Mouse (Mus musculus): ENCODE data around the gene Plekhm3. TPM values are rescaled to one million over a fixed set of nuclear protein-coding genes. Genes with fewer than 3 reads are reported as not detected.

The Plekhm3 gene
- polyA plus RNA-seq, 2 experiments, result 0.58 to 0.63 TPM

DNA sequence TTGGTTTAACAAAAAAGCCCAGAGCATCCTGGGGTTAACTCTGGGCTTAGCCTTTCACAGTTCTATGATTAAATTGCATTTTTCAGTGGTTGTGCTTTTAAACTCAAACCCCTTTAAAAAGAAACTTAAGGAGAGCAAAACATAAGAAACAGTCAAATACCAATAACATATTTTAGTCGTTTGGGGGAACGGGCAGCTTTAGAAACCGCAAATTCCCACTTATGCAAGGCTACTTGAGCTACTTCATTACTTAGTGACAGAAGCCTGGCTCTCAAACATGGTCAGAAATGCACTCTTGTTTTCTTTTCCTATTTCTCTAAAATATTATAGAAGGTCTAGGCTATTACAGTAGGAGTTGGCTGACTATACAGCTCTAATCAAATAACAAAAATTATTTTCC is 120.5 kb downstream of the Plekhm3 start:
- H3K4me2 ChIP-seq (ENCODE audit: low read depth), result no peak overlapping the region
- H3K4me3 ChIP-seq (ENCODE audit: insufficient read depth in 1 of 2, low read depth in 2 of 2, low read length in 2 of 2), result no peak overlapping the region
- no peaks in the 10 kb centered on the region for H3K9me3 ChIP-seq (ENCODE audit: control insufficient read depth, low read length)
- no peaks in the 10 kb centered on the region for H3K4me1 ChIP-seq (replicated peaks; ENCODE audit: control insufficient read depth in 2 of 2, insufficient read depth in 2 of 2, low read length in 1 of 2)
- no peak overlapping the region for H3K27ac ChIP-seq
- ATAC-seq (ENCODE audit: insufficient read depth) (no peak), DNase-seq (ENCODE audit: low read depth in 3 of 3, low spot score in 3 of 3) (no peak)
- TF ChIP-seq CTCF (IDR thresholded peaks at IDR 0.05; ENCODE audit: low read depth), result no peak
- TF ChIP-seq EP300 (IDR thresholded peaks at IDR 0.05; ENCODE audit: low read depth), result no peak
- H3K36me3 ChIP-seq (replicated peaks; ENCODE audit: control insufficient read depth, insufficient read depth, low read depth), result no peaks in the 10 kb centered on the region
- no peaks in the 10 kb centered on the region for H3K27me3 ChIP-seq (ENCODE audit: control insufficient read depth, insufficient read depth, low read length)
- 62% methylated on average over 3 of the region's 3 CpGs for WGBS (ENCODE audit: insufficient replicate concordance)
- no peak overlapping the region for H3K9ac ChIP-seq (replicated peaks)

- Histone ChIP-seq H3K4me3 (ENCODE audit: insufficient read depth in 1 of 2, low read depth in 2 of 2, low read length in 2 of 2) (no peak overlapping the region), H3K27me3 (ENCODE audit: control insufficient read depth, insufficient read depth, low read length) (no peaks in the 10 kb centered on the region), H3K4me2 (ENCODE audit: low read depth) (no peak overlapping the region), H3K36me3 (replicated peaks; ENCODE audit: control insufficient read depth, insufficient read depth, low read depth) (no peaks in the 10 kb centered on the region), H3K9ac (replicated peaks) (no peak overlapping the region), H3K9me3 (ENCODE audit: control insufficient read depth, low read length) (no peaks in the 10 kb centered on the region), H3K4me1 (replicated peaks; ENCODE audit: control insufficient read depth in 2 of 2, insufficient read depth in 2 of 2, low read length in 1 of 2) (no peaks in the 10 kb centered on the region), H3K27ac (no peak overlapping the region)
- DNase-seq (ENCODE audit: low read depth in 3 of 3, low spot score in 3 of 3) (no peak), ATAC-seq (ENCODE audit: insufficient read depth) (no peak)
- 44% methylated on average over 2 of the region's 2 CpGs for WGBS (ENCODE audit: insufficient replicate concordance)
- TF ChIP-seq EP300 (IDR thresholded peaks at IDR 0.05; ENCODE audit: low read depth) (no peak), CTCF (IDR thresholded peaks at IDR 0.05; ENCODE audit: low read depth) (no peak)
These were observed 125.1 kb downstream of the Plekhm3 start for GRCm38 (mm10) chr1:64831552-64831951.

GRCm38 (mm10) chr1:64827434-64827833 is 129.2 kb downstream of the Plekhm3 start:
- WGBS (ENCODE audit: insufficient replicate concordance), result 56% methylated on average over 5 of the region's 5 CpGs
- TF ChIP-seq EP300 (IDR thresholded peaks at IDR 0.05; ENCODE audit: low read depth), result no peak
- TF ChIP-seq CTCF (IDR thresholded peaks at IDR 0.05; ENCODE audit: low read depth), result no peak
- Histone ChIP-seq H3K9ac (replicated peaks) (no peak overlapping the region), H3K4me2 (ENCODE audit: low read depth) (no peak overlapping the region), H3K36me3 (replicated peaks; ENCODE audit: control insufficient read depth, insufficient read depth, low read depth) (no peaks in the 10 kb centered on the region), H3K4me3 (ENCODE audit: insufficient read depth in 1 of 2, low read depth in 2 of 2, low read length in 2 of 2) (no peak overlapping the region), H3K27ac (no peak overlapping the region), H3K4me1 (replicated peaks; ENCODE audit: control insufficient read depth in 2 of 2, insufficient read depth in 2 of 2, low read length in 1 of 2) (0 out of 4 replicates have a peak, but pooled peaks cover 0 to 2% of the 10 kb centered on the region in 2 experiments), H3K9me3 (ENCODE audit: control insufficient read depth, low read length) (no peaks in the 10 kb centered on the region), H3K27me3 (ENCODE audit: control insufficient read depth, insufficient read depth, low read length) (no peaks in the 10 kb centered on the region)
- no peak for DNase-seq (ENCODE audit: low read depth in 3 of 3, low spot score in 3 of 3)
- no peak for ATAC-seq (ENCODE audit: insufficient read depth)

DNA sequence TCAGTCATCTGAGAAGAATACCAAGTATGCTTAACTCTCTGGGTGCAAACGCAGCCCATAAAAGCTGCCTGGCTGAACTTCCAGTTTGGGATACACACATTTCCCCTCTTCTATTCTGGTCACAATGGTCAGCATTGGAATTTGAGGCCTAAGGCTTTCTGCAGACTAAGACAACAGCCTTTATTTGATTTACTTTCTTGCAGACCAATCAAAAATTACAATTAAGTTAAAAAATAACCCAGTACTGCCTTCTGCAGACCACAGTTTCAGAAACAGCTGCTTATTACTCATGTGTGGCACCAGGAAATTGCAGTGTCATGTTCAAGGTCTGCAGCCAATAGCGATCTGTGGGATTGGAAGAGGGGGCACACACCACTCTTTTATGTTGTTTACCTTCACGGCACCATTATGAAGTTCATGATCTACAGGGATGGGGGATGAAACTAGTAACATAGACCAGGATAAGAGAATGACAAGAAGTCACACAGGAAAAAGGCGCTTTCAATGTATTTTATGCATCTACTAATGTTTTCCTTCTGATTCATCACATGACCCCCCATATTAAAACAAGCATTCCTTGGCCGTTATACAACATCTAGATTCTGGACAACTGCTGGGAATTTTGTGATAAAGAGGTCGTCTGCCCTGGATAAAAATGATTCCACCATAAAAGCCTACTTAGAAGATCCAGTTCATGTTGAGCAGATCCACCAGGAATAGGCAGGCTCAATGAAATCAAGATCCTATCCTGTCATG is 130.1 kb downstream of the Plekhm3 start:
- H3K36me3 ChIP-seq (replicated peaks; ENCODE audit: control insufficient read depth, insufficient read depth, low read depth), result no peaks in the 10 kb centered on the region
- no peaks in the 10 kb centered on the region for H3K27me3 ChIP-seq (ENCODE audit: control insufficient read depth, insufficient read depth, low read length)
- TF ChIP-seq EP300 (IDR thresholded peaks at IDR 0.05; ENCODE audit: low read depth) (no peak), CTCF (IDR thresholded peaks at IDR 0.05; ENCODE audit: low read depth) (no peak)
- no peaks in the 10 kb centered on the region for H3K9me3 ChIP-seq (ENCODE audit: control insufficient read depth, low read length)
- no peak overlapping the region for H3K4me2 ChIP-seq (ENCODE audit: low read depth)
- 0 out of 4 replicates have a peak, but pooled peaks cover 0 to 2% of the 10 kb centered on the region in 2 experiments for H3K4me1 ChIP-seq (replicated peaks; ENCODE audit: control insufficient read depth in 2 of 2, insufficient read depth in 2 of 2, low read length in 1 of 2)
- WGBS (ENCODE audit: insufficient replicate concordance), result 57% methylated on average over 6 of the region's 6 CpGs
- no peak overlapping the region for H3K27ac ChIP-seq
- H3K9ac ChIP-seq (replicated peaks), result no peak overlapping the region
- no peak for DNase-seq (ENCODE audit: low read depth in 3 of 3, low spot score in 3 of 3)
- no peak overlapping the region for H3K4me3 ChIP-seq (ENCODE audit: insufficient read depth in 1 of 2, low read depth in 2 of 2, low read length in 2 of 2)
- ATAC-seq (ENCODE audit: insufficient read depth), result no peak

GRCm38 (mm10) chr1:64823564-64823963 is 133.1 kb downstream of the Plekhm3 start:
- Histone ChIP-seq H3K36me3 (replicated peaks; ENCODE audit: control insufficient read depth, insufficient read depth, low read depth) (no peaks in the 10 kb centered on the region), H3K4me1 (replicated peaks; ENCODE audit: control insufficient read depth in 2 of 2, insufficient read depth in 2 of 2, low read length in 1 of 2) (0 out of 4 replicates have a peak, but pooled peaks cover 0 to 2% of the 10 kb centered on the region in 2 experiments), H3K4me3 (ENCODE audit: insufficient read depth in 1 of 2, low read depth in 2 of 2, low read length in 2 of 2) (no peak overlapping the region), H3K9me3 (ENCODE audit: control insufficient read depth, low read length) (no peaks in the 10 kb centered on the region), H3K9ac (replicated peaks) (no peak overlapping the region), H3K27me3 (ENCODE audit: control insufficient read depth, insufficient read depth, low read length) (no peaks in the 10 kb centered on the region), H3K4me2 (ENCODE audit: low read depth) (no peak overlapping the region), H3K27ac (no peak overlapping the region)
- WGBS (ENCODE audit: insufficient replicate concordance), result 39% methylated on average over 6 of the region's 6 CpGs
- DNase-seq (ENCODE audit: low read depth in 3 of 3, low spot score in 3 of 3) (no peak), ATAC-seq (ENCODE audit: insufficient read depth) (no peak)
- TF ChIP-seq EP300 (IDR thresholded peaks at IDR 0.05; ENCODE audit: low read depth), result no peak
- no peak for TF ChIP-seq CTCF (IDR thresholded peaks at IDR 0.05; ENCODE audit: low read depth)

Data from liver, embryonic 14.5 days (tissue).